Mouse (Mus musculus) bone marrow, adult 2 months (tissue): ENCODE results near the gene Ephx4. TPM values are rescaled to one million over a fixed set of nuclear protein-coding genes. Genes with fewer than 3 reads are reported as not detected.

Experiments
- H3K27ac ChIP-seq: fragments of 200-500 bp; 2 replicates; pipeline ENCODE4 v1.5.1; 2012; ENCODE audit warnings: low read depth, mild to moderate bottlenecking, control low read depth, inconsistent platforms, low read length; ENCODE audit not compliant: control insufficient read depth, poor library complexity, insufficient read depth
- H3K4me1 ChIP-seq: fragments of 200-500 bp; 2 replicates; pipeline ENCODE4 v1.6.1; 2011; ENCODE audit warnings: low read length; ENCODE audit not compliant: control insufficient read depth, insufficient read depth
- H3K4me3 ChIP-seq: fragments of 200-500 bp; replicated peaks from 2 replicates; pipeline ENCODE3; 2011; ENCODE audit warnings: mild to moderate bottlenecking, low read depth, low read length, control low read depth; ENCODE audit not compliant: control insufficient read depth
- CTCF ChIP-seq: fragments of 200-500 bp; IDR thresholded peaks from 2 replicates; pipeline ENCODE4 v1.5.1; 2011; ENCODE audit warnings: low read length, control low read depth; ENCODE audit not compliant: control insufficient read depth, insufficient read depth
- POLR2A ChIP-seq: fragments of 200-500 bp; IDR thresholded peaks from 2 replicates; pipeline ENCODE4 v1.6.1; 2011; ENCODE audit warnings: low read depth, mild to moderate bottlenecking, control low read depth, low read length, borderline replicate concordance; ENCODE audit not compliant: control insufficient read depth
- WGBS: fragments of 180-500 bp; shearing (Covaris S2); methylation state at CpG from one replicate; pipeline ENCODE4 v1.1.7; 2018; 5-methylcytosine and 5-hydroxymethylcytosine counted together
- polyA plus RNA-seq: library from polyadenylated mRNA; stranded (reverse); fragments of >200 nt; gene quantifications from 2 replicates; pipeline ENCODE4 v1.2.4, GENCODE M21; 2011; ENCODE audit warnings: low replicate concordance; ENCODE audit not compliant: missing spikeins, insufficient read depth, insufficient read length

The Ephx4 gene
- polyA plus RNA-seq, 1 experiment, result not detected

DNA sequence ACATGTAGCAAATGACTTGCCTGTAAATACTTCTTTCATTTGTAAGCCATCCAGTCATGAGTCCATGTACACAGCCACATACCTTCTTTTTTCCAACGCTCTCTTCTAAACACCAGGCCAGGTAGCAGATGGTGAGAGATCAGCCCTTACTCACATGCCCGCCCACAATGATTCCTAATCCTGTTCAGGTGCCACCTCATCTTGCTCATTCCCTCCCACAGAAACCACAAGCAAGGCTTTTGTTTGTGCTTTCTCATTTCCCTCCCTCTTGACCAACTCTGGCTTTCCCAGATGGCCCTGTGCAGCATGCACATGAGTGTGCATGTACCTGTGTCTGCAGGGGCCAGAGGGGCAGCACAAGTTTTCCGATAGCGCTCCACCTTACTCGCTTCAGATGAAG is 47.8 kb downstream of the Ephx4 start:
- 91% methylated on average over 5 of the region's 5 CpGs for WGBS
- H3K4me3 ChIP-seq, result no peak overlapping the region
- no peaks in the 10 kb centered on the region for H3K4me1 ChIP-seq

GRCm38 (mm10) chr5:107462147-107463076 is 59.9 kb downstream of the Ephx4 start:
- 64% methylated on average over 4 of the region's 4 CpGs for WGBS
- H3K4me1 ChIP-seq, result peaks cover 2% of the 10 kb centered on the region; the same call in 1 of the 2 replicates
- TF ChIP-seq CTCF (no peak), POLR2A (no peak)
- no peak overlapping the region for H3K4me3 ChIP-seq
- H3K27ac ChIP-seq, result no peak overlapping the region

More for the DNA sequence above, 47.8 kb downstream of the Ephx4 start:
- TF ChIP-seq POLR2A, result no peak
- no peak for TF ChIP-seq CTCF
- no peak overlapping the region for H3K27ac ChIP-seq

GRCm38 (mm10) chr5:107466501-107466900 is 64.0 kb downstream of the Ephx4 start:
- H3K27ac ChIP-seq, result no peak overlapping the region
- 73% methylated on average over 5 of the region's 5 CpGs for WGBS
- H3K4me1 ChIP-seq, result peaks cover 2% of the 10 kb centered on the region; the same call in 1 of the 2 replicates
- no peak overlapping the region for H3K4me3 ChIP-seq
- TF ChIP-seq CTCF (no peak), POLR2A (no peak)

DNA sequence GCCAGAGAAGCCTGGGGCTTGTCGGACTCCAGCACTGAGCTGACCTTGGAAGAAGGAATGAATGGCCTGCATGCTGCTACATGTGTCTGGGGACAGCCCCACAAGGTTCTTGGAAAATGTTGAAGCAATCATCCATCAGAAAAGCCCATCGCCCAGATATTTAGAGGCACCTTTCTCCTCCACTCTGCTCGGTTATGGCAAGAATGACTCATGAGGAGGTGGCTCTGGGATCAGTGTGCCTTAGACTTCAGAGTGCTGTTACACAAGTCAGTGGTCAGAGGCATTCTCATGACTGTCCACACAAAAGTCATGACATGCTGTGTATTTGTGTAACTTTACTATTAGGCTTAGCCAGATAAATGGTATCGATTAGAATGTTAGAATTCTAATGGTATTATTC is 64.6 kb downstream of the Ephx4 start:
- Histone ChIP-seq H3K4me1 (peaks cover 2% of the 10 kb centered on the region; the same call in 1 of the 2 replicates), H3K4me3 (no peak overlapping the region), H3K27ac (no peak overlapping the region)
- TF ChIP-seq POLR2A (no peak), CTCF (no peak)
- WGBS, result 85% methylated on average over 4 of the region's 4 CpGs

DNA sequence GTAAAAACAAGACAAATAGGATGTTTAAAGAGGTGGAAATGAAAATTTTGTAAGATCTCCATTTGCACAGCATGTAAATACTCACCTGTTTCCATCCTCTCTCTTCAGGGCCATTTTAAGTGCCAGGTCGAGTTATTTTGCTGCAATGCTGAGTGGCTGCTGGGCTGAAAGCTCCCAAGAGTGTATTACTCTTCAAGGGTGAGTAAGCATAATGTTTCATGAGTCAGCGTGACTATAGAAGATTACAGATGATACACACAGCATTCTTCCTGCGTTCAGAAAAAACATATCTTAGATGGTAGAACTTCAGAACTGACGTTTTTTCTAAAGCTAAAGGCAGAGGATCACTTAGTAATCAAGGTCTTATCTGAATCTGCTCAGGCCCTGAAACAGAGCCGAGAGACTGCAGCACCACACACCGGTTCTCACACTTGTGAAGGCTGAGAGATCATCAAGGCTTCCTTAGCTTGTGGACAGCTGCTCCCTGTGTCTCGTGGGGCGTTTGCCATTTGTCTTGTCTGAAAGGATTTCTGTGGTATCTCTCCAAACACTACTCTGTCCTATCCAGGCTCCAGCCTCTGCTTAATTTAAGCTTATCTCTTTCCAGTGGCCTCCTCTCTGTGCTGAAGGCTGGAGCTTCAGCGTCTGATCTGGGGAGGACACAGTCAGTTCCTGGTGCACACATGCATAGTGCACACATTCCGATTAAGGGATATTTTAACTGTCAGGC is 68.2 kb downstream of the Ephx4 start:
- no peak overlapping the region for H3K27ac ChIP-seq
- 74% methylated on average over 10 of the region's 10 CpGs for WGBS
- H3K4me1 ChIP-seq, result no peaks in the 10 kb centered on the region
- no peak overlapping the region for H3K4me3 ChIP-seq
- no peak for TF ChIP-seq CTCF
- TF ChIP-seq POLR2A, result no peak

Other genes starting within 250 kb of the Ephx4 start
- 4.9 and 7.4 TPM in 2 replicates for gene Tgfbr3, start 113.1 kb upstream of the Ephx4 start, polyA plus RNA-seq
- not detected in 2 replicates for gene Brdt, start 71.6 kb upstream of the Ephx4 start, polyA plus RNA-seq
- gene Lpcat2b, start 28.8 kb downstream of the Ephx4 start, polyA plus RNA-seq, result not detected in 2 replicates
- 2.9 and 3.5 TPM in 2 replicates for gene Btbd8, start 35.3 kb downstream of the Ephx4 start, polyA plus RNA-seq
- not detected in 2 replicates for gene Gm42669, start 104.9 kb downstream of the Ephx4 start, polyA plus RNA-seq
- gene 1700028K03Rik, start 132.0 kb downstream of the Ephx4 start, polyA plus RNA-seq, result not detected in 2 replicates
- gene Rpap2, start 194.6 kb downstream of the Ephx4 start, polyA plus RNA-seq, result 3.8 and 6.0 TPM in 2 replicates
- gene Glmn, start 195.2 kb downstream of the Ephx4 start, polyA plus RNA-seq, result 2.7 and 4.6 TPM in 2 replicates